Mouse (Mus musculus): ENCODE measurements around the gene Dennd5a. TPM values are rescaled to one million over a fixed set of nuclear protein-coding genes. Genes with fewer than 3 reads are reported as not detected.

Gene Dennd5a
- polyA plus RNA-seq, 2 experiments = 55.3 to 112 TPM

- TF ChIP-seq POLR2A (IDR thresholded peaks at IDR 0.05; ENCODE audit: borderline replicate concordance, extremely low read depth, insufficient read depth, insufficient read length) = no peak
- no peaks in the 10 kb centered on the region for H3K27me3 ChIP-seq (ENCODE audit: control insufficient read depth, insufficient read depth, low read length)
- no peak overlapping the region for H3K4me3 ChIP-seq (replicated peaks; ENCODE audit: low read length)
- H3K4me2 ChIP-seq (replicated peaks; ENCODE audit: low read depth, low read length, severe bottlenecking) = no peak overlapping the region
- DNase-seq (ENCODE audit: low spot score) = peak; percentile 53
- H3K27ac ChIP-seq (replicated peaks; ENCODE audit: low read depth, low read length) = peak overlapping the region; percentile 50; the same call in 1 of the 2 replicates
- WGBS = 53% methylated on average over 4 of the region's 4 CpGs
- no peaks in the 10 kb centered on the region for H3K36me3 ChIP-seq (ENCODE audit: control insufficient read depth, insufficient read depth, low read length)
- no peak overlapping the region for H3K9ac ChIP-seq (ENCODE audit: low read depth, low read length, severe bottlenecking)
- peaks cover 35% of the 10 kb centered on the region for H3K4me1 ChIP-seq (ENCODE audit: control insufficient read depth, insufficient read depth, low read length)
- ATAC-seq (ENCODE audit: low FRiP score, low read depth) = no peak
- H3K9me3 ChIP-seq (ENCODE audit: control insufficient read depth, low read length) = no peaks in the 10 kb centered on the region
Observed at GRCm38 (mm10) chr7:109962596-109962995, 2.3 kb upstream of the Dennd5a start.

- H3K9me3 ChIP-seq (ENCODE audit: control insufficient read depth, low read length) = no peaks in the 10 kb centered on the region
- no peak overlapping the region for H3K27ac ChIP-seq (replicated peaks; ENCODE audit: low read depth, low read length)
- H3K4me1 ChIP-seq (ENCODE audit: control insufficient read depth, insufficient read depth, low read length) = peaks cover 39% of the 10 kb centered on the region
- no peaks in the 10 kb centered on the region for H3K36me3 ChIP-seq (ENCODE audit: control insufficient read depth, insufficient read depth, low read length)
- H3K4me2 ChIP-seq (replicated peaks; ENCODE audit: low read depth, low read length, severe bottlenecking) = no peak overlapping the region
- no peak for ATAC-seq (ENCODE audit: low FRiP score, low read depth)
- no peaks in the 10 kb centered on the region for H3K27me3 ChIP-seq (ENCODE audit: control insufficient read depth, insufficient read depth, low read length)
- DNase-seq (ENCODE audit: low spot score) = no peak
- H3K4me3 ChIP-seq (replicated peaks; ENCODE audit: low read length) = no peak overlapping the region
- WGBS = 53% methylated on average over 2 of the region's 2 CpGs
- no peak overlapping the region for H3K9ac ChIP-seq (ENCODE audit: low read depth, low read length, severe bottlenecking)
- TF ChIP-seq POLR2A (IDR thresholded peaks at IDR 0.05; ENCODE audit: borderline replicate concordance, extremely low read depth, insufficient read depth, insufficient read length) = no peak
Observed at GRCm38 (mm10) chr7:109961570-109961969, 1.3 kb upstream of the Dennd5a start.

- Histone ChIP-seq H3K4me3 (replicated peaks; ENCODE audit: low read length) (peak overlapping the region; percentile 70), H3K4me1 (ENCODE audit: control insufficient read depth, insufficient read depth, low read length) (peaks cover 41% of the 10 kb centered on the region), H3K27me3 (ENCODE audit: control insufficient read depth, insufficient read depth, low read length) (no peaks in the 10 kb centered on the region), H3K27ac (replicated peaks; ENCODE audit: low read depth, low read length) (peak overlapping the region; percentile 88), H3K9me3 (ENCODE audit: control insufficient read depth, low read length) (no peaks in the 10 kb centered on the region), H3K4me2 (replicated peaks; ENCODE audit: low read depth, low read length, severe bottlenecking) (peak overlapping the region; percentile 91), H3K9ac (ENCODE audit: low read depth, low read length, severe bottlenecking) (peak overlapping the region; percentile 91), H3K36me3 (ENCODE audit: control insufficient read depth, insufficient read depth, low read length) (no peaks in the 10 kb centered on the region)
- WGBS = 10% methylated on average over 13 of the region's 13 CpGs
- no peak for TF ChIP-seq POLR2A (IDR thresholded peaks at IDR 0.05; ENCODE audit: borderline replicate concordance, extremely low read depth, insufficient read depth, insufficient read length)
- no peak for DNase-seq (ENCODE audit: low spot score)
- no peak; the same call in 1 of the 2 replicates for ATAC-seq (ENCODE audit: low FRiP score, low read depth)
Observed at GRCm38 (mm10) chr7:109960613-109961154, 414 bp upstream of the Dennd5a start.

- TF ChIP-seq POLR2A (IDR thresholded peaks at IDR 0.05; ENCODE audit: borderline replicate concordance, extremely low read depth, insufficient read depth, insufficient read length) = no peak
- WGBS = 7% methylated on average over 18 of the region's 18 CpGs
- H3K4me1 ChIP-seq (ENCODE audit: control insufficient read depth, insufficient read depth, low read length) = peaks cover 47% of the 10 kb centered on the region
- H3K9ac ChIP-seq (ENCODE audit: low read depth, low read length, severe bottlenecking) = peak overlapping the region; percentile 91
- peak overlapping the region; percentile 91 for H3K4me2 ChIP-seq (replicated peaks; ENCODE audit: low read depth, low read length, severe bottlenecking)
- H3K36me3 ChIP-seq (ENCODE audit: control insufficient read depth, insufficient read depth, low read length) = no peaks in the 10 kb centered on the region
- H3K9me3 ChIP-seq (ENCODE audit: control insufficient read depth, low read length) = no peaks in the 10 kb centered on the region
- ATAC-seq (ENCODE audit: low FRiP score, low read depth) (0 out of 2 replicates have a peak, but pooled peaks have one; percentile 1), DNase-seq (ENCODE audit: low spot score) (no peak)
- no peaks in the 10 kb centered on the region for H3K27me3 ChIP-seq (ENCODE audit: control insufficient read depth, insufficient read depth, low read length)
- H3K27ac ChIP-seq (replicated peaks; ENCODE audit: low read depth, low read length) = peak overlapping the region; percentile 88
- H3K4me3 ChIP-seq (replicated peaks; ENCODE audit: low read length) = peak overlapping the region; percentile 70
Observed at GRCm38 (mm10) chr7:109958843-109959715, 1.2 kb downstream of the Dennd5a start.

GRCm38 (mm10) chr7:109957996-109958789 lies 2.1 kb downstream of the Dennd5a start:
- Histone ChIP-seq H3K9ac (ENCODE audit: low read depth, low read length, severe bottlenecking) (peak overlapping the region; percentile 91), H3K4me2 (replicated peaks; ENCODE audit: low read depth, low read length, severe bottlenecking) (peak overlapping the region; percentile 91), H3K36me3 (ENCODE audit: control insufficient read depth, insufficient read depth, low read length) (no peaks in the 10 kb centered on the region), H3K4me3 (replicated peaks; ENCODE audit: low read length) (peak overlapping the region; percentile 70), H3K27me3 (ENCODE audit: control insufficient read depth, insufficient read depth, low read length) (no peaks in the 10 kb centered on the region), H3K27ac (replicated peaks; ENCODE audit: low read depth, low read length) (no peak overlapping the region), H3K4me1 (ENCODE audit: control insufficient read depth, insufficient read depth, low read length) (peaks cover 47% of the 10 kb centered on the region), H3K9me3 (ENCODE audit: control insufficient read depth, low read length) (no peaks in the 10 kb centered on the region)
- no peak for TF ChIP-seq POLR2A (IDR thresholded peaks at IDR 0.05; ENCODE audit: borderline replicate concordance, extremely low read depth, insufficient read depth, insufficient read length)
- DNase-seq (ENCODE audit: low spot score) = no peak
- WGBS = 77% methylated on average over 8 of the region's 8 CpGs
- no peak for ATAC-seq (ENCODE audit: low FRiP score, low read depth)

All from limb, embryonic 14.5 days (tissue).